Mouse (Mus musculus) embryo, embryonic 10 days (tissue): Measurements from ENCODE around the gene Smim24.

Experiments
- DNase-seq: peaks from one replicate; pipeline ENCODE4 v3.0.0-alpha.2; 2015; ENCODE audit warnings: low spot score

Gene Smim24

DNA sequence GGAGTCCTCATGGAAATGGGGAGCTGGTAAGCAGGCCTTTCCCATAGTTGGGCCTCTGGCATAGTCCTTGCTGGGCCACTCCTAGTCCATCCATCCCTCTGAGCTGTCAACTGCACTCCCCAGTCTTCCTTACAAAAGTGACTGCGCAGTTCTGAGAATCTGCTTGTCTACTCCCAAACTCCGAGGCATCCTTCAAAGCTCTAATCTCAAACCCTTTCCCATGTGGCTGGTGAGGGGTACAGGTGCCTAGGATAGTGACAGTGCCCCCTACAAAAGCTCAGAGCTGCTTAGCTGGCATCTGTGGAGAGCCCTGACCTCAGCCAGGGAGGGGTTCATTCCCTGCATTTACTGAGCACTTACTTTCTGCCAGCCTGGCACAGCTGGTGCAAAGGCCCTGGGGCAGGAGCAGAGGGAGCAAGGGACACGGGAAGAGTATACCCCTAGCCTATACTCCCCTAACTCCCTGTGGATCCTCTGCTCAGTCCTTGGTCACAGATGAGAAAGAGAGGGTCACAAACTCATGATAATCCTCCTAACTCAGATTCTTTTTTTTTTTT is 29.9 kb downstream of the Smim24 start:
- no peak for DNase-seq

DNA sequence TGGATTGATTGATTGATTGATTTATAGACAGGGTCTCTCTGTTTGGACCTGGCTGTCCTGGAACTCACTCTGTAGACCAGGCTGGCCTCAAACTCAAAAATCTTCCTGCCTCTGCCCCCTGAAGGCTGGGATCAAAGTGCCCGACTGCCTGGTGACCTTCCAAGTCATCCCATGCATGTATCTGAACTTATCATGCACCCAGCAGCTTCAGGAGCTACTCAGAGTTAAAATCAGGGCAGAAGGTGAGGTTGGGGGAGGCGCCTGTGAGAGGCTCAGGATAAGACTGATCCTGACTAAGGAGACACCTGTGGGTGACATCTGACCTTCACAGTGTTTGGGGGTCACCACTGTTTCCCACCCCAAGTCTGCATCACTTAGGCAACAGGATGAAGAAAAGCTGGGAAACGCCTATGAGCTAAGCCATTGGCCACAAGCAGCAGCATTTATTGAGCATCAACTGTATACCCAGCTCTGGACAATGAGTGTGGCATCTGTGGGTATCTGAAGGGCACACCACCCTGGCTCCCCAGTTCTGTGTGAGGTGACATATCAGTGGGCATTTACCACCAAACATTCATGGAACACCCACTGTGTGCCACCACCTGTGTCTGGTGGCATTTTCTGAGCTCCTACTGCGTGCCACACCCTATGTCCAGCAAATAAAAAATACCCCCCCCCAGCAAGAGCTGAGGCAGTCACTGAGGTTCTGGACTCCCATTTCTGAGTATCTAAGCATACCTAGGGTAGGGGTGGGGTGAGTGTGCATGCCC is 30.8 kb downstream of the Smim24 start:
- no peak for DNase-seq

GRCm38 (mm10) chr10:81424246-81425051 is 31.6 kb downstream of the Smim24 start:
- DNase-seq = peak; percentile 7

DNA sequence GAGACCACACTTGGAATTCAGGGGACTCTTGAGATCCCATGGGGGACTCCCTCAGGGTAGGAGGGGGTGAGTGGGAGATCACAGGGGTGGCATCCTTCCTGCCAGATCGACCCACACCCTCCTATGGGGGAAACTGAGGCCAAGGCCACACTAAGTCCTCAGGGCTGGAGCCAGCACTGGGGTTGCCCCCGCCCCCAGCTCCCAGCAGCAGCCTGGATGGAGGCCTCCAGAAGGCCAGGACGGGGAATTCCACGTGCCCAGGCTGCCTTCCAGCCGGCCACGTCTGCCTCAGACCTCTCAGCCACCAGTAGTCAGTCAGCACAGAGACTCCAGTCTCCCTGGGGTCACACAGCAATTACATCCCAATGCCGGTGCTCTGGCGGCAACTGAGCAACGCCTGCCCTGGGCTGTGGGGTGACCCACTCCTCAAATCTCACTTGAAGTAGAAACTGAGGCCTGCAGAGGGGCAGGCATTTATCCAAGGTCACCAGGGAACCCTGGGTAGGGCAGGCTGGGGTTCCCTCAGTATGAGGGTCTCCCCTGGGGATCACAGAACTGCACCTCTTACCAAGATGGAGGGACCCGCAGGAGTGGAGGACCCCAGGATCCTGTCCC is 32.5 kb downstream of the Smim24 start:
- peak; percentile 3 for DNase-seq

DNA sequence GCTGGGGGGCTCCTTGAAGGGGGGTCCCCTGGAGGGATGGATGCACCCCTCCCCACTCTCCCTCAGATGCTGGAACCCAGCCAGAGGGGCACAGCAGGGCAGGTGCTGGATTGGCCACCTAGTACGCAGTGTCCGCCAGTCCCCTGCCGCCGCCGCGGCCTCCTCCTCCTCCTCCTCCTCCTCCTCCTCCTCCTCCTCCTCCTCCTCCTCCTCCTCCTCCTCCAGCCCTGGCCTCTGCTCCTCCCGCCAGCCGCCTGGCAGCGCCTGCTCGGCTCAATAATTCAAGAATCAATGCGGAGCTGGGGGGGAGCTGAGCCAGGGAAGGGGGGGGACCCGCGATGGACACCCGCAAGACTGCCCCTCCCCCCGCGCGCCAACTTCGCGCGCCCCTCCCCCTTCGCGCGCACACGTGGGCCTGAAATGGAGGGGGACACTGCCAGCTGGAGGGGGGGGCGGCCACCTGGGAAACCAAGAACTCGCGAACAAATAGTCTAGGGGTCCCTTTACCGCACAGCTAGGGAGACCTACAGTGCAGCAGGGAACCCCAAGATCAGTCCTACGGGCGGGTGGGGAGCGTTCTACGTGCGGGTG is 33.3 kb downstream of the Smim24 start:
- DNase-seq = no peak

DNA sequence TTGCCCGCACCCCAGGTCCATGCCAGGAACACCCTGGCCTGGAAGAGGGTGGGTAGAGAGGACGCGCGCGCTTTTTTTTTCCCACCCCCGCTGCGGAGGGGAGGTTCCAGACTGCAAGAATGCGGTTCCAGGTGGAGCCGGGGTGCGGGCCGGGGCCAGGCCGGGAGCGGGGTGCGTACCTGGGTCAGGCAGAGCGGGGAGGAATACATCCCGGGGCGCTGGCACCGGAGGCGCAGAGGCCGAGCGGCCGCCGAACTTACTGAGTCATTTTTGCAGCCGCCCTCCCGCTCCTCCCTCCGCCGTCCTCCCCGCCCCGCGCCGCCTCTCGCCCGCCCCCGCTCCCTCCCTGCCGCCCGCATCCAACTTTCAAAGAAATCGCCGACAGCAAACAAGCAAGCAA is 34.0 kb downstream of the Smim24 start:
- no peak for DNase-seq

DNA sequence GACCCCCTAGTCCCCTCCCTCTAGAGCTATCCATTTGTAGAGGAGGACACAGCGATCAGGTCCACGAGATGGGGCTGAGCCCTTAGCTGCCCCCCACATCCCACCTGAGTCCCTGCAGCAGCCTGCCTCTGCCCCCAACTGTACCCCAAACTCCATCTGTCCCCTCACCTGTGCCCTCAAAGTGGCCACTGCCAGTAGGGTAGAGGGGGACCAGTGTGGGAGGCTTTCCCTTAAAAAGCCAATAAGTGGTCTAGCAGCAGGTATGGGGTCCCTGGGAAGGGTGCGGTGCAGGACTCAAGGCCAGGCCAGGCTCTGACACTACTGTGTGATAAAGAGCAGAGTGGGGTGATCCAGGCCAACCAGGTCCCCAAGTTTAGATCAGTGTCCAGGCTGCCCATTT is 34.5 kb downstream of the Smim24 start:
- DNase-seq = no peak

DNA sequence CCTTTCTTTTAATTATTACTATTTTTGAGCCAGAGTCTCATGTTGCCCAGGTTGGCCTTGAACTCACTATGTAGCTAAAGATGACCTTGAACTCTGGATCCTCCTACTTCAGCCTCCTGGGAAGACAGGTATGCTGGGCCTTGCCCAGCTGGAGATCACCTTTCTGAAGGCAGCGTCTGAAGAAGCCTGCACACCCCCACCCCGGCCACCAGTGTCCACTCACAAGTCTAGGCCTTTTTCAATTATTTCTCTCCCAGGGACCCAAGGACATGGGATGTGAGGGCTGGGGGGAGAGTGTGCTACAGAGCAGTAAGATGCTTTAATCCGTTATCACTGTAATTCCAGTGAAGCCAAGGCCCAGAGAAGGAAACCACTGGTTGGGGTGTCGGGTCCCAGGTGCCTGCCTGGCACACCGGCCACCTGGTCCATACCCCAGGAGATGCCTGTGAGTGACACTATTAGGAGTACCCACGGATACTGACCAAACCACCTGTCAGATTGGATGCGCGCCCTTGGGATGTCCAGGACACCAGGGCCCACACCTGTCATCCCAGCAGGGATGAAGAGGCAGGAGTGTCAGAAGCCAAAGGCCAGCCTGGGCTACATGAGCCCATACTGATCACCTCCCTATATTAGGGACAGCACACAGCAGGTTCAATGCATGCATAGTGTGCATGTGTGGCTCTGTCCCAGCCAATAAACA is 35.1 kb downstream of the Smim24 start:
- DNase-seq = no peak

DNA sequence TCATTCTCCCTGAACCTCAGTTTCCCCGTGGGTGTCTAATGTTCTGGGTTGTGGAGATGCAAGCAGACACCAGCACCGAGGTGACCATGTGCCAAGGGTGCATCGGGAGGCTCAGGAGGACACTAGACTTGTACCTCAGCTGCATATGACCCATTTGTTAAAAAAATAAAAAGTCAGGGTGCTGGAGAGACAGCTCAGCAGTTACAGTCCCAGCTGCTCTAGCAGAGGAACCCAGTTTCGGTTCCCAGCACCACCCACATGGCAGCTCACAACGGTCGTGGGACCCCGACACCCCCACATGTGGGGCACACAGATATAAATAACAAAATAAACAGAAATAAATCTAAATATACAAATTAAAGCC is 35.6 kb downstream of the Smim24 start:
- no peak for DNase-seq

- DNase-seq = no peak
These were observed 36.2 kb downstream of the Smim24 start for GRCm38 (mm10) chr10:81429092-81429491.

DNA sequence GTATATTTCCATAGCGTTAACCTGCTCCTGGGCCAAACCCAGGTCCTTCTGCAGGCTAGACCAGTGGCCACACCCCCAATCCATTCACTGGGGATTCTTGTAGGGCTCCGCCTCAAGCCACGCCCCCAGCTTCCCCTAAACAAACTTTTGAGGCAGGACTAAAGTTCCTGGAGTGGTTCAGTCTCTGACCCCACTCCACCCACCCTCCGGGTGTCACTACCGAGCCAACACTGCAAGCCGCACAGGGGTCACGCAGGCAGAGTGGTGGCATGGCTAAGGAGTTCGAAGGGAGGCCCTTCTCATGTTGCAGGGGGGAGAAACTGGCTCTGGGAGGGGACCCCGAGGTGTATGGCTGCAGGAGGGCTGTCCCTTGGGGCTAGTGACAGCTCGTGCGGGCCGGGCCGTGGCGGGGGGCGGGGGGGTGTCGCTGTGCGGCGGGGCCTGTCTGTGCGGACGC is 36.8 kb downstream of the Smim24 start:
- peak; percentile 89 for DNase-seq

DNA sequence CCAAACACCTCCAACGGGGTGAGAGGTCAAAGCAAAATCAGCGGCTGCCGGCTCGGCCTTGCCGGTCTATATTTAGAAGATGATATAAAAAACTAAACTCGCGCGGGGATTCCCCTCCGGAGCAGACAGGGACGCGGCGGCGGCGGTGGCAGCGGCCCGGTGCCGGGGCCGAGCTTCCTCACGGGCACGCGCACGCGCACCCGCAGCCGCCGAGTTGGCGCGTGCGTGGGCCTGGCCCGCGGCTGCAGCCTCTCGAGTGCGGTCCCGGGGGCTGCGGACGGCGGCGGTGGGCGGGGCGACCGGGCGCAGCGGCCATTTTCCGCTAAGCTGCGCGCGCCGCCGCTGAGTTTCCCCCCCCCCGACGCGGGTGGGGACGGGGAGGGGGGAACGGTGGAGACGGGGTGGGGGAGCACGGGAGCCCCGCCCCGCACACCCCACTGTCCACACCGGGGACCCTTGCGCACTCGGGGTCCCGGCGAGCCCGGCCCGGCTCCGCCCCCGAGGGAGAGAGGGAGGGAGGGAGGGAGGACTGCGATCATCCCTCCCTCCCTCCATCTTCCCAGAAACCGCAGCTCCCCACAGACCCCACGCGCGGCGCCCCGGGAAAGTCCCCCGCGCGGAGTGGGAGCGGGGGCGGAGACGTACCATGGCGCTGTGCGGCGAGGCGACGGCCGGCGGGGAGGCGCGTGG is 37.4 kb downstream of the Smim24 start:
- DNase-seq = peak; percentile 73

- no peak for DNase-seq
These were observed 38.1 kb downstream of the Smim24 start for GRCm38 (mm10) chr10:81430831-81431525.

GRCm38 (mm10) chr10:81431526-81432168 is 38.8 kb downstream of the Smim24 start:
- DNase-seq = no peak

DNA sequence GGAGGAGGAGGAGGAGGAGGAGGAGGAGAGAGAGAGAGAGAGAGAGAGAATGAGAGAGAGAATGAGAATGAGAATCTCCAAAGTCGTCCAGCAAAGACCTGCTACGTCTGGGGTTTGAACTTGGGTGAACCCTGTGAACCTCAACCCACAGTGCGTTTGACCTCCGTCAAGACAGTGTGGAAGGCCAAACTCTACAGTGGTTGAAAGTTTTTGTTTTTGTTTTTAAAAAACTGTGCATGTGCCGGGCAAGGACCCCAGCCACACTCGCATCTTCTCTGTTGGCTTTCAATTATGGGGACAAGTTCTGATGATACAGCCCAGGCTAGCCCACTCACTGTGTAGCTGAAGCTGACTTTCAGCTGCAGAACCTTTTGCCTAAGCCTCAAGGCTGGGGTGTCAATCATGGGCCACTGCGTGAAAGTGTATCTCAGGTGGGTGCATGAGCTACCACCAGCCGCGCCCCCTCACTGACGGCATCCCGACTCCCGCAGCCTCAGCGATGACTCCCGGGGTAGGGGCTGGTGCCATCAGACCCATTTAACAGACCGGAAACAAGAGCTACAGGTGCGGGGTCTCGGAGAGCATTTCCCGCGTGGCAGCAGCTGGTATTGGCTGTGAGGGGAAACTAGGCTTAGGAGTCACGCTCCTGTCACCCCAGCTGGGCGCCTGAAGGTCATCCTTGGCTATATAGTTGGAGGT is 39.5 kb downstream of the Smim24 start:
- DNase-seq = no peak

DNA sequence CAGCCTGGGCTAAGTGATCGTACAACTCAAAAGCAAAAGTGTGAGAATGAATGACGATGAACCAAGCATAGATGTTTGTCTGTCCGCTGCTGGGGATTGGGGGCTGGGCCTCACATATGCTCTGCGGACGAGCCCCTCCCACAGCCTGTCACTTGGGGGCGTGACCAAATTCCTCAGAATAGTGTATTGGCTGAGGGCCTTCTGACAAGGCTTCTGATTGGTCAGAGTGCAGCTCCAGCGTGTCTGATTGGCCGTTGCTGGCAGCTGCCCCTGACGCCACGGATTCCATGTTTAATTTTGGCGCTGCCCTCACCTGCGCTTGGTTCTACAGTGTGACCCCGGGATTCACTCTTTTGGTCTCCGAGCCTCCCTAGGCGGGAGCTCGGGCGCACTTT is 40.0 kb downstream of the Smim24 start:
- DNase-seq = peak; percentile 94

DNA sequence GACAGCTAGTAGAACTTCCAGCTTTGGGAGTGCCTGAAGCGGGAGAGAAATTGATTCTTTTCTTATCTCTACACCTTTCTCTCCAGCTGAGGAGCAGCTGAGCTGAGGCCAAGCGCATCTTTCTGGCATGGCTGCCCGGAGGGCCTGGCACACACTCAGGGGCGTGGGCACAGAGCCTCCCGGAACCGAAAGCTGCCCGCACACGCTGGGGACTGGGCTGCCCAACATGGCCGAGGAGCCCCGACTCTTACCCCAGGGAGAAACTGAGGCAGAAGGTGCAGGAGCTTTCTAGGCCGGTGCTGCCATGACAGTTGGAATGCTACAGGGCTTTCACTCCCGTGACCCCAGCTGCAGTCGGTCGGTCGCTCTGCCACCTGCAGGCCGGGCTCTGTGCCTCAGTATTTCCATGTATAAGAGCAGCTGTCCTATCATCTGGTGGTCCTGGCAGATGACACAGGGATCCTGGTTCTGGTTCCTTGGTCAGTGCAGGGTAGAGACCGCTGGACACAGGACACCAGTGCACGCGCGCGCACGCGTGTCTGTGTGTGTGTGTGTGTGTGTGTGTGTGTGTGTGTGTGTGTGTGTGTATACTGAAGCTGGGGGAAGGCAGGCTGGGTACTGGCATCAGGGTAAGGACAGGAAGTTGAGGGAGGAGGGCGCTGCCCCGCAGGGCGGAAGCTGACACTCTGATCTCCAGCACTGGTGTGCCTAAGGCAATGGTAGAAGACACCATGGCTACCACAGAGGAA is 40.9 kb downstream of the Smim24 start:
- DNase-seq = no peak
